Mouse (Mus musculus) cortical plate, adult 2 months (tissue): ENCODE data around the gene Bud23.

Experiments
- CTCF ChIP-seq: fragments of 200-500 bp; IDR thresholded peaks from 2 replicates; pipeline ENCODE4 v1.5.1; 2011; ENCODE audit warnings: mild to moderate bottlenecking, control low read depth, low read length; ENCODE audit not compliant: insufficient read depth; ENCODE audit errors: extremely low read depth
- POLR2A ChIP-seq: fragments of 200-500 bp; IDR thresholded peaks from 2 replicates; pipeline ENCODE4 v1.6.1; 2011; ENCODE audit warnings: mild to moderate bottlenecking, low read length, control low read depth; ENCODE audit not compliant: insufficient read depth; ENCODE audit errors: extremely low read depth

DNA sequence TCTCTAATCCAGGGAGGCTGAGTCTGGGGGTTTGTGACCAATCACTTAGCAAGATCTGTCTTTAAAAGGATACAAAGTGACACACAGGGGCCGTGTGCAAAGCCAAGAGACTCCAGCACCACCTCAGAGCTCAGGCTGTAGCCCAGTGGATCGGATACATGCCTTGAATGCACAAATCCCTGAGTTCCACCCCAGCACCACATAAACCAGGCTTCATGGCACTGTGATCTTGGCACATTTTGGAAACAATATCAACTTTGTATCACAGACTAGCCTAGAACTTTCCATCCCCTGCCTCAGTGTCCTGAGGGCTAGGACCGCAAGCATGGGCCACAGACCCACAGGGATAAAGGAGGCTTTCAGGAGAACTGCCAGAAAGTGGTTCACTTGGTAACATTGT is 1.2 kb upstream of the Bud23 start:
- TF ChIP-seq CTCF: no peak
- TF ChIP-seq POLR2A: no peak
